Mouse (Mus musculus) megakaryocyte, embryonic 14.5 days (primary cell): Measurements from ENCODE around the gene 5730455P16Rik. TPM values are rescaled to one million over a fixed set of nuclear protein-coding genes. Genes with fewer than 3 reads are reported as not detected.
A peak's percentile ranks its signal among the peaks of the same experiment; 100 is the strongest.
"Not testable (repeated sequence)": the region's sequence is repeated elsewhere in the genome, so short reads cannot be mapped to it uniquely, and the experiment has no call there.

Experiments used
- H3K27me3 ChIP-seq: replicated peaks from 2 replicates; pipeline ENCODE3; 2012; ENCODE audit warnings: inconsistent platforms
- H3K36me3 ChIP-seq: replicated peaks from 2 replicates; pipeline ENCODE3; 2012; ENCODE audit warnings: low read length, inconsistent platforms, mixed read lengths
- H3K4me1 ChIP-seq: 2 replicates; pipeline ENCODE4 v1.6.1; 2012; ENCODE audit warnings: inconsistent platforms
- H3K4me3 ChIP-seq: replicated peaks from 2 replicates; pipeline ENCODE3; 2012; ENCODE audit warnings: moderate library complexity, mild to moderate bottlenecking, inconsistent platforms
- H3K9me3 ChIP-seq: 2 replicates; pipeline ENCODE4 v1.6.1; 2012; ENCODE audit warnings: inconsistent platforms
- FLI1 ChIP-seq: IDR thresholded peaks from 2 replicates; pipeline ENCODE4 v1.6.1; 2012; ENCODE audit warnings: low read length, inconsistent platforms, mixed read lengths
- GATA1 ChIP-seq: IDR thresholded peaks from 3 replicates; pipeline ENCODE4 v1.6.1; 2012; ENCODE audit warnings: mixed read lengths, low read length, inconsistent platforms, borderline replicate concordance
- polyA plus RNA-seq: library from polyadenylated mRNA; stranded (reverse); fragments of >175 nt; gene quantifications from 2 replicates; pipeline ENCODE4 v1.2.3, GENCODE M21; 2012; ENCODE audit warnings: low replicate concordance; ENCODE audit not compliant: insufficient read depth

The 5730455P16Rik gene
- 0.60 and 1.8 TPM in 2 replicates for polyA plus RNA-seq

GRCm38 (mm10) chr11:80377712-80378451 lies at the start of gene 5730455P16Rik:
Gene 5730455P16Rik (minus strand): TSS chr11:80378034.
- TF ChIP-seq GATA1: no peak
- no peak for TF ChIP-seq FLI1

GRCm38 (mm10) chr11:80426029-80426813 lies 48.4 kb upstream of the 5730455P16Rik start:
- H3K36me3 ChIP-seq, H3K4me3 ChIP-seq, H3K27me3 ChIP-seq, H3K9me3 ChIP-seq: not testable (repeated sequence)
- H3K4me1 ChIP-seq: peaks cover 30% of the 10 kb centered on the region

More at GRCm38 (mm10) chr11:80377712-80378451, at the start of gene 5730455P16Rik:
- no peaks in the 10 kb centered on the region for H3K27me3 ChIP-seq
- peaks cover 30% of the 10 kb centered on the region for H3K4me1 ChIP-seq
- H3K36me3 ChIP-seq: peaks cover 35% of the 10 kb centered on the region
- H3K4me3 ChIP-seq: peak within 1 kb of the TSS; percentile 95
- H3K9me3 ChIP-seq: no peaks in the 10 kb centered on the region

- no peaks in the 10 kb centered on the region for H3K36me3 ChIP-seq
- H3K4me3 ChIP-seq: no peak overlapping the region
Observed at GRCm38 (mm10) chr11:80425247-80425778, 47.5 kb upstream of the 5730455P16Rik start.

GRCm38 (mm10) chr11:80424691-80425090 lies 46.9 kb upstream of the 5730455P16Rik start:
- TF ChIP-seq GATA1 (no peak), FLI1 (no peak)
- Histone ChIP-seq H3K27me3 (no peaks in the 10 kb centered on the region), H3K9me3 (no peaks in the 10 kb centered on the region), H3K4me3 (no peak overlapping the region), H3K4me1 (peaks cover 42% of the 10 kb centered on the region), H3K36me3 (no peaks in the 10 kb centered on the region)

More at GRCm38 (mm10) chr11:80425247-80425778, 47.5 kb upstream of the 5730455P16Rik start:
- Histone ChIP-seq H3K4me1 (peaks cover 39% of the 10 kb centered on the region), H3K27me3 (no peaks in the 10 kb centered on the region), H3K9me3 (no peaks in the 10 kb centered on the region)
- no peak for TF ChIP-seq GATA1
- TF ChIP-seq FLI1: no peak

GRCm38 (mm10) chr11:80421421-80422047 lies 43.7 kb upstream of the 5730455P16Rik start:
- H3K4me1 ChIP-seq: peaks cover 42% of the 10 kb centered on the region
- H3K4me3 ChIP-seq: no peak overlapping the region
- H3K36me3 ChIP-seq: peaks cover 8% of the 10 kb centered on the region
- TF ChIP-seq FLI1: no peak
- TF ChIP-seq GATA1: no peak
- peaks cover 6% of the 10 kb centered on the region for H3K9me3 ChIP-seq
- no peaks in the 10 kb centered on the region for H3K27me3 ChIP-seq

- H3K27me3 ChIP-seq: no peaks in the 10 kb centered on the region
- H3K4me3 ChIP-seq: no peak overlapping the region
- peaks cover 6% of the 10 kb centered on the region for H3K9me3 ChIP-seq
- peaks cover 19% of the 10 kb centered on the region for H3K36me3 ChIP-seq
- H3K4me1 ChIP-seq: peaks cover 39% of the 10 kb centered on the region
- TF ChIP-seq GATA1: no peak
- no peak for TF ChIP-seq FLI1
Observed at GRCm38 (mm10) chr11:80420202-80420984, 42.6 kb upstream of the 5730455P16Rik start.

- Histone ChIP-seq H3K9me3 (peaks cover 6% of the 10 kb centered on the region), H3K36me3 (peaks cover 26% of the 10 kb centered on the region), H3K4me3 (peak overlapping the region; percentile 17), H3K27me3 (no peaks in the 10 kb centered on the region), H3K4me1 (peaks cover 32% of the 10 kb centered on the region)
- no peak for TF ChIP-seq GATA1
Observed at GRCm38 (mm10) chr11:80419743-80420142, 41.9 kb upstream of the 5730455P16Rik start.

GRCm38 (mm10) chr11:80417085-80417484 lies 39.3 kb upstream of the 5730455P16Rik start:
- peaks cover 46% of the 10 kb centered on the region for H3K36me3 ChIP-seq
- H3K27me3 ChIP-seq: no peaks in the 10 kb centered on the region
- TF ChIP-seq GATA1: no peak
- no peak for TF ChIP-seq FLI1
- H3K9me3 ChIP-seq: peaks cover 6% of the 10 kb centered on the region
- H3K4me3 ChIP-seq: no peak overlapping the region
- H3K4me1 ChIP-seq: peaks cover 25% of the 10 kb centered on the region

GRCm38 (mm10) chr11:80410377-80410776 lies 32.5 kb upstream of the 5730455P16Rik start:
- H3K9me3 ChIP-seq: no peaks in the 10 kb centered on the region
- no peak overlapping the region for H3K4me3 ChIP-seq
- H3K27me3 ChIP-seq: no peaks in the 10 kb centered on the region
- TF ChIP-seq GATA1: no peak
- no peak for TF ChIP-seq FLI1
- H3K36me3 ChIP-seq: peaks cover 89% of the 10 kb centered on the region
- H3K4me1 ChIP-seq: no peaks in the 10 kb centered on the region

- not testable (repeated sequence) for H3K4me3 ChIP-seq, H3K27me3 ChIP-seq, H3K9me3 ChIP-seq, H3K4me1 ChIP-seq
- peaks cover 89% of the 10 kb centered on the region for H3K36me3 ChIP-seq
Observed at GRCm38 (mm10) chr11:80407878-80408277, 30.0 kb upstream of the 5730455P16Rik start.
